Mouse (Mus musculus) embryonic facial prominence, embryonic 14.5 days (tissue): ENCODE results near the gene Slc9a5. TPM values are rescaled to one million over a fixed set of nuclear protein-coding genes. Genes with fewer than 3 reads are reported as not detected.
A peak's percentile ranks its signal among the peaks of the same experiment; 100 is the strongest.

Source experiments
- ATAC-seq: fragments of 200-750 bp; cut with Nextera tagmentation; 2 replicates; pipeline ENCODE4 v1.8.0; 2017; ENCODE audit warnings: low read depth, moderate number of reproducible peaks, moderate TSS enrichment
- DNase-seq: peaks from one replicate; pipeline ENCODE4 v3.0.0-alpha.2; 2015; ENCODE audit warnings: low spot score
- H3K27ac ChIP-seq: fragments of 300-500 bp; sonication (generic); replicated peaks from 2 replicates; pipeline ENCODE4 v1.5.1; 2014; ENCODE audit warnings: low read depth, mild to moderate bottlenecking, low read length, moderate library complexity
- H3K27me3 ChIP-seq: fragments of 300-500 bp; sonication (generic); replicated peaks from 2 replicates; pipeline ENCODE4 v1.6.1; 2014; ENCODE audit warnings: low read length; ENCODE audit not compliant: control insufficient read depth, insufficient read depth
- H3K36me3 ChIP-seq: fragments of 300-500 bp; sonication (generic); 2 replicates; pipeline ENCODE4 v1.6.1; 2014; ENCODE audit warnings: low read length, mixed read lengths; ENCODE audit not compliant: control insufficient read depth, insufficient read depth
- H3K4me1 ChIP-seq: fragments of 300-500 bp; sonication (generic); 2 replicates; pipeline ENCODE4 v1.6.1; 2014; ENCODE audit warnings: antibody characterized with exemption, low read length; ENCODE audit not compliant: control insufficient read depth, insufficient read depth
- H3K4me2 ChIP-seq: fragments of 300-500 bp; sonication (generic); 2 replicates; pipeline ENCODE4 v1.6.1; 2014; ENCODE audit warnings: low read depth, mild to moderate bottlenecking, low read length, moderate library complexity, mixed read lengths
- H3K4me3 ChIP-seq: fragments of 300-500 bp; sonication (generic); 2 replicates; pipeline ENCODE4 v1.5.1; 2014; ENCODE audit warnings: low read depth, mild to moderate bottlenecking, low read length
- H3K9ac ChIP-seq: fragments of 300-500 bp; sonication (generic); 2 replicates; pipeline ENCODE4 v1.6.1; 2014; ENCODE audit warnings: low read depth, mild to moderate bottlenecking, low read length, moderate library complexity, mixed read lengths
- H3K9me3 ChIP-seq: fragments of 300-500 bp; sonication (generic); 2 replicates; pipeline ENCODE4 v1.6.1; 2016; ENCODE audit warnings: low read length; ENCODE audit not compliant: control insufficient read depth
- WGBS: fragments of 180-500 bp; shearing (Covaris S2); extraction: QIAGEN DNeasy Blood & Tissue Kit; methylation state at CpG from one replicate; pipeline ENCODE4 v1.1.7; 2014; 5-methylcytosine and 5-hydroxymethylcytosine counted together
- polyA plus RNA-seq: library from polyadenylated mRNA; unstranded; fragments of >200 nt; fragmentation: Nextera tagmentation; extraction: Ambion mirVana; gene quantifications from 2 replicates; pipeline ENCODE4 v1.2.1, GENCODE M21; 2014

Slc9a5 gene
- polyA plus RNA-seq, 1 experiment from 2014 or later = 3.0 TPM

DNA sequence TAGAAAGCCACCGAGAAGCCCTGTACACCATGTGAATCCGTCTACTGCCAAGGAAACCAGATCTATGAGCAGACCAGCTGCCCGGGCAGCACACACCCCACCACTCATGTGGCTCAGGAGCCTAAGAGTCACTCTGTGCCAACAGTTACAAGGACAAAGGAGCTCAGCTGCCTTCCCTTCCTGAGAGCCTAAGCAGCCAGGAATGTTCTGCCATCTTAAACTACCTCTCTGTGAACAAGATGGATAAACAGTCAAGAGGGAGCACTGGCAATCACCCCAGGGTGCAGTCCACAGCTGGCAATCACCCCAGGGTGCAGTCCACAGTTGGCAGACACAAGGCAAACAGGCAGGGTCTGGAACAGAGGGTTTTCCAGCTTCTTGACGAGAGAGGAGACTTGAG is 30.7 kb upstream of the Slc9a5 start:
- no peak for DNase-seq
- peaks cover 52% of the 10 kb centered on the region for H3K36me3 ChIP-seq
- no peak for ATAC-seq
- no peaks in the 10 kb centered on the region for H3K27me3 ChIP-seq
- no peak overlapping the region for H3K27ac ChIP-seq
- no peak overlapping the region for H3K4me2 ChIP-seq
- WGBS = 87% methylated on average over 4 of the region's 4 CpGs
- H3K4me3 ChIP-seq = no peak overlapping the region
- no peak overlapping the region for H3K9ac ChIP-seq
- no peaks in the 10 kb centered on the region for H3K4me1 ChIP-seq
- H3K9me3 ChIP-seq = no peaks in the 10 kb centered on the region

DNA sequence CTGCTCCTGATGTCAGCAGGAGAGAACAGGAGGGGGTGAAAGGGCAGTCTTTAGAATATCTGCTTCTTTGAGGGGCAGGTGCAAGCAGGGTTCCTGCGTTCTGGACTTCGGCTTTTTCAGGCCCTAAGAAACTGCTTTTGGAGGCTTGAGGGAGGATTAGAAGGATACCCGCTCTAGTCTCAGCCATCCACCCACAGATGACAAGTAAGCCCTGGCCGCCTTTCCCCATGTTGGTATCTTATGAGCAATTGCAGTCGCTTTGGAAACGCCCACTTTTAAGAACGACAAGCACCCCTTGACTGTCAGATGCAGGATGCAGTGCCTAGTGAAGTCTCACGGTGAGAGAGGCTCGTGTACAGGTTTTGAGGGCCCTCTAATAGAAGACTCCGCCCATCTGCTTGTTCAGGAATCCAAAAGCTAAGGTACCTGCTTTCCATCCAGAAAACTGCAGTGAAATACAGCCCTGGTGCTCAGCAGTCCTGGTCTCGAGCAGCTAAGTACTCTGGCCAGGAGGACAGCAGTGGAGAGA is 29.9 kb upstream of the Slc9a5 start:
- H3K27ac ChIP-seq = no peak overlapping the region

DNA sequence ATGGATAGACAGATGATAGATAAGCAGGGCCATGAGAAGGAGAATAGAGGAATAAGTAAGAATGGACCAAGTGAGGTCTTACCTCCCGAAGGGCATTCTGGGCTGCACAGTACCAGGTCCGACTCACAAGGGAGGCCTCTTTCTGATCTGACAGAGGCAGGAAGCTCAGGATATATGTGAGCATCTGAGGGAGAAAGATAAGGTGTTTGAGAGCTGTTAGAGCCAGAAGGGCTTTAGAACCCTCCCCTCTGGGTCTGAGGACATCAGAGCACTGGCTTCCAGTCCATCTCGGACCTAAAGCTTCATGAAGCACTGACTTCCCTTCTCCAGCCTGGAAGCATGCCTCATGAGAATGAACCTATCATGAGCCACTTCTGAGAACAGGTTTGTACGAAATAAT is 25.5 kb upstream of the Slc9a5 start:
- peaks cover 29% of the 10 kb centered on the region for H3K36me3 ChIP-seq
- H3K4me3 ChIP-seq = no peak overlapping the region
- H3K4me1 ChIP-seq = peaks cover 3% of the 10 kb centered on the region; the same call in 1 of the 2 replicates
- no peak overlapping the region for H3K4me2 ChIP-seq
- ATAC-seq = no peak
- H3K9ac ChIP-seq = no peak overlapping the region
- WGBS = 89% methylated on average over 4 of the region's 4 CpGs
- H3K27ac ChIP-seq = no peak overlapping the region
- H3K9me3 ChIP-seq = no peaks in the 10 kb centered on the region
- H3K27me3 ChIP-seq = no peaks in the 10 kb centered on the region
- DNase-seq = no peak

More for the DNA sequence above, 29.9 kb upstream of the Slc9a5 start:
- Histone ChIP-seq H3K36me3 (peaks cover 52% of the 10 kb centered on the region), H3K4me2 (no peak overlapping the region), H3K4me3 (no peak overlapping the region), H3K4me1 (no peaks in the 10 kb centered on the region), H3K27me3 (no peaks in the 10 kb centered on the region), H3K9me3 (no peaks in the 10 kb centered on the region), H3K9ac (no peak overlapping the region)
- 84% methylated on average over 11 of the region's 11 CpGs for WGBS
- ATAC-seq (no peak), DNase-seq (no peak)

DNA sequence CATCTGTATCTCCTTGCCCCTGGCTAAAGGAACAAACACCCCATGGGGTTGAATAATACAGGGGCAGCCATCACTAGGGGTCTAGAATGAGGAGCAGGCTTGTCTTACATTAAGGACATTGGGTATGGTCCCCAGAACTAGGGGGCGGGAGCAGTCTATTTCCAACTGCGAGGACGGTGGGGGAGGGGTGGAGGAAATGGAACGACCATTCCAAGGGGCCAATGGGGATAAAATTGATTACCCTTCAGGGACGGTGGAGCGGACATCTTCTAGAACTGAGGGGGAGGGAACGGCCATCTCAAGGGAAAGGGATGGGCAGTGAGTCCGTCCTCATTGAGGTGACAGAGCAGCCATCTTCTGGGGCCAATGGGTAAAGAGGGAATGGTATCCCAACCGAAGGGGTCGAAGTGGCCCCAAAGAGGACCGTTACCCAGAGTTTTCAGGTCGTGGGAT is 23.0 kb upstream of the Slc9a5 start:
- under 1% methylated on average over 10 of the region's 12 CpGs for WGBS
- Histone ChIP-seq H3K27ac (peak overlapping the region; percentile 54; the same call in 1 of the 2 replicates), H3K36me3 (peaks cover 51% of the 10 kb centered on the region), H3K27me3 (no peaks in the 10 kb centered on the region), H3K4me3 (peak overlapping the region; percentile 60), H3K9ac (peak overlapping the region; percentile 77), H3K4me1 (peaks cover 3% of the 10 kb centered on the region; the same call in 1 of the 2 replicates), H3K9me3 (no peaks in the 10 kb centered on the region), H3K4me2 (peak overlapping the region; percentile 63)
- ATAC-seq (peak; percentile 28), DNase-seq (no peak)

DNA sequence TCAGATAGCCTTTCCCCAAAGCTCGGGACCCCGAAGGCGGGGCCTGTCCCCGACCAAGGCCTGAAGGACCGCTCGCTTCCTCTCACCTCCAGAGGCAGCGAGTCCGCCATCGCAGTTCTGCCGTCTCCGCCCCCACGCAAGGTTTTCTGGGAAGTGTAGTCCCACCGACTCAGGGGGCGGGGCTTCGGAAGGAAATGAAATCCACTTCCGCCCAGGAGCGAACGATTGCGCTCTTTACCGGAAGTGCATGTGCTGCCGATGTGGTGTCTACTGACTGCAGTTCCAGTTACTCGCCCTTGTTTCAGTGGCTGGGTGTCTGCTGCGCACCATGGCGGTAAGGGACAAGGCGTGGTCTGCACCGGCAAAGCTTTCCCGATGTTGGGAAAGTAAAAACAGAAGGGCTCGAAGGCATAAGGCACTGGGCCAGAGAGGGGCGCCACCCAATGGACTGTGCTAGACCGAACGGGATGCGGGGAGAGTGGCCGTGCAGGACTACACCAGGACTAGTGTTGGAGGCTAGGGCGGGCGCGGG is 22.4 kb upstream of the Slc9a5 start, which contains the start of the genes Lrrc29 and Tmem208:
Lrrc29 (minus strand) TSS at position 138 of the 532 bp plus-strand sequence.
Tmem208 (plus strand) TSS at position 214 of the 532 bp plus-strand sequence.
- Histone ChIP-seq H3K4me2 (peak within 1 kb of the TSS; percentile 82), H3K4me3 (peak within 1 kb of the TSS; percentile 60), H3K4me1 (peaks cover 3% of the 10 kb centered on the region; the same call in 1 of the 2 replicates), H3K27me3 (no peaks in the 10 kb centered on the region), H3K9ac (peak within 1 kb of the TSS; percentile 77), H3K36me3 (peaks cover 56% of the 10 kb centered on the region), H3K27ac (peak within 1 kb of the TSS; percentile 79), H3K9me3 (no peaks in the 10 kb centered on the region)
- DNase-seq (peak; percentile 98), ATAC-seq (peak; percentile 93)
- WGBS = under 1% methylated on average over 31 of the region's 36 CpGs

DNA sequence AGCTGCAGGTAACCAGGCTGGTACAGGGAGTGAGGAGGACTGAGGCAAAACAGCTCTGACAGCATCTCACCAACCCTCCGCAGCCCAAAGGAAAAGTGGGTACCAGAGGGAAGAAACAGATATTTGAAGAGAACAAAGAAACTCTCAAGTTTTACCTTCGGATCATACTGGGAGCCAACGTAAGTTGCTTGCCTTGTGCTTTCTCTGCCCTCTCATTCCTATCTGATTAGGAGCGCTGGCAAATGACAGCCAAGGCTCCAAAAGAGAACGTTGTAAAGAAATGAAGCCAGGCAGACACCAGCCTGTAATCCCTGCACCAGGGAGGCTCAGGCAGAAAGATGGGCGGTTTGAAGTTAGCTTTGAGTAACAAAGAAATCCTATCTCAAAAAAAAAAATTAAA is 21.7 kb upstream of the Slc9a5 start:
- DNase-seq (no peak), ATAC-seq (0 out of 2 replicates have a peak, but pooled peaks have one; percentile 3)
- Histone ChIP-seq H3K9me3 (no peaks in the 10 kb centered on the region), H3K4me3 (peak overlapping the region; percentile 60), H3K4me1 (peaks cover 3% of the 10 kb centered on the region; the same call in 1 of the 2 replicates), H3K9ac (peak overlapping the region; percentile 77), H3K27me3 (no peaks in the 10 kb centered on the region), H3K4me2 (peak overlapping the region; percentile 82), H3K27ac (peak overlapping the region; percentile 79; the same call in 1 of the 2 replicates), H3K36me3 (peaks cover 58% of the 10 kb centered on the region)
- 33% methylated on average over 6 of the region's 6 CpGs for WGBS

DNA sequence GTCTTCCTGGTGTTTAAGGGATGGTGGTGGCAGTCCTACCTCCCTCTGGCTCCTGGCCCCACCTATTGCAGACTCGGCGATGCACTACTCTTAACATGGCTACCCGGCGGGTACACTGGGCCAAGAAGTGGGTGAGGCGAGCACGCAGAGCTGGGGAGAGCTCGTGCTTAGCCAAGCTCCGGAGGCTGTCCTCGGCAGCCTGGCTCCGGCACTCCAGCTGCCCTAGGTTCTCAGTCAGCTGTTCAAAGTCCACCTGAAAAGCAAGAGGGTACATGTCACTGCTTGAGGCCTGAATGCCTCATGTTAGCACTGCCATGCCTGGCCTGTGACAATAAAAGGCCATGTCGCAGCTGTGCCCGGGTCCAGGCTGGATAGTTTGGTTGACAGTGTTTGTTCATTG is 18.3 kb upstream of the Slc9a5 start:
- ATAC-seq = no peak
- WGBS = 95% methylated on average over 10 of the region's 12 CpGs

DNA sequence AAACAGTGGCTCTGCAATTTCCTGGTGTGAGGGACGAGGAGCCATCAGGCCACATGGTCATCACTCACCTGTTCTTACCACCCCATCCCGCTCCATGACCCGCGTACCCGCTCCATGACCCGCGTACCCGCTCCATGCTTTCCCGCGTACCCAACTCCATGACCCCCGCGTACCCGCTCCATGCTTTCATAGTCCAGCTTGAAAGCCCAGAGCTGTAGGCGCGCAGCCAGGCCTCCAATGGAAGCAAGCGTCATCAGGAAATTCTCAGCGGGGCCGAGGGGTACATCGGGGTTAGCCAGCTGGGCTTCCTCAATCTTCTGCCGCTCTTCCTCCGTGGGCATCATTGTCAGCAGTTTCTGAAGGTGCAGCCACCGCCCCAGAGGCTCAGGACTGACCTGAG is 17.2 kb upstream of the Slc9a5 start:
- Histone ChIP-seq H3K27me3 (no peaks in the 10 kb centered on the region), H3K4me2 (no peak overlapping the region), H3K4me1 (peaks cover 3% of the 10 kb centered on the region; the same call in 1 of the 2 replicates), H3K9me3 (no peaks in the 10 kb centered on the region), H3K27ac (no peak overlapping the region), H3K36me3 (peaks cover 85% of the 10 kb centered on the region), H3K9ac (no peak overlapping the region), H3K4me3 (no peak overlapping the region)
- no peak for ATAC-seq
- WGBS = 94% methylated on average over 22 of the region's 22 CpGs
- no peak for DNase-seq

More for the DNA sequence above, 18.3 kb upstream of the Slc9a5 start:
- Histone ChIP-seq H3K4me3 (no peak overlapping the region), H3K4me2 (no peak overlapping the region), H3K27me3 (no peaks in the 10 kb centered on the region), H3K4me1 (peaks cover 3% of the 10 kb centered on the region; the same call in 1 of the 2 replicates), H3K36me3 (peaks cover 75% of the 10 kb centered on the region), H3K27ac (no peak overlapping the region), H3K9ac (no peak overlapping the region), H3K9me3 (no peaks in the 10 kb centered on the region)
- no peak for DNase-seq
